8 mouse cellular contexts compared by ENCODE assay signal in genomic region chr12:112644855-112645506, GRCm38 (mm10). TPM values are rescaled to one million over a fixed set of nuclear protein-coding genes. Genes with fewer than 3 reads are reported as not detected.
DNase-seq lines count a peak whose midpoint lies in the region; ATAC-seq lines count a peak whose summit lies in the region.

No protein-coding gene starts in this region.

- H3K27ac ChIP-seq in kidney, embryonic 15.5 days = peak overlapping the region; percentile 95

- WGBS in kidney, embryonic 15.5 days = under 1% methylated on average over 75 of the region's 75 CpGs

- H3K4me3 ChIP-seq in kidney, embryonic 15.5 days (replicated peaks) = peak overlapping the region; percentile 89

- peak overlapping the region; percentile 81 for H3K9ac ChIP-seq in kidney, embryonic 15.5 days

- peak overlapping the region; percentile 88 for H3K4me2 ChIP-seq in kidney, embryonic 15.5 days

- H3K36me3 ChIP-seq in kidney, embryonic 15.5 days = peaks cover 32% of the 10 kb centered on the region

- DNase-seq in layer of hippocampus, postnatal 10 days (ENCODE audit: low spot score in 2 of 2) = peak; percentile 62 to 72
- DNase-seq in layer of hippocampus, postnatal 14 days (ENCODE audit: low spot score in 2 of 2) = no peak
- DNase-seq in adipocyte (ENCODE audit: low spot score) = peak; percentile 17
- DNase-seq in adrenal gland, postnatal 10 days = no peak
- DNase-seq in cerebellum, adult 11-12 months = no peak

- no peaks in the 10 kb centered on the region for H3K27me3 ChIP-seq in kidney, embryonic 15.5 days

- peak; percentile 40 for ATAC-seq in erythroid progenitor cell, adult 5-6 weeks (replicated peaks; ENCODE audit: low FRiP score, poor library complexity, severe bottlenecking)
- ATAC-seq in kidney, embryonic 15.5 days (replicated peaks; ENCODE audit: low FRiP score) = peak; percentile 34
- ATAC-seq in megakaryocyte progenitor cell, adult 5-6 weeks (replicated peaks; ENCODE audit: poor library complexity) = peak; percentile 21

- peaks cover 31% of the 10 kb centered on the region for H3K4me1 ChIP-seq in kidney, embryonic 15.5 days

- no peaks in the 10 kb centered on the region for H3K9me3 ChIP-seq in kidney, embryonic 15.5 days (replicated peaks)

RNA-seq across cellular contexts. Expression of gene Siva1, which starts 0.5 kb away (rescaled TPM):
- 10 to 100 TPM; 17.0 to 19.5 TPM for total RNA-seq in layer of hippocampus, postnatal 10 days (2021)
- 10 to 100 TPM; 21.6 to 23.4 TPM for total RNA-seq in layer of hippocampus, postnatal 14 days (2021)
- 62.0 and 125 TPM in 2 replicates for total RNA-seq in erythroid progenitor cell, adult 5-6 weeks (2015; ENCODE audit: low replicate concordance)
- total RNA-seq in erythroid progenitor cell, adult 5-6 weeks (2017; ENCODE audit: low replicate concordance) = 136 and 176 TPM in 2 replicates
- polyA plus RNA-seq in kidney, embryonic 15.5 days (2015; fragmentation: Nextera tagmentation; extraction: Ambion mirVana) = 255 and 266 TPM in 2 replicates
- total RNA-seq in megakaryocyte progenitor cell, adult 5-6 weeks (2015) = 163 and 168 TPM in 2 replicates
- 291 and 325 TPM in 2 replicates for total RNA-seq in megakaryocyte progenitor cell, adult 5-6 weeks (2017)
- 10 to 100 TPM; 35.9 to 46.7 TPM for total RNA-seq in adrenal gland, postnatal 10 days (2021)

RNA-seq across cellular contexts. Expression of gene Adssl1, which starts 25.1 kb away (rescaled TPM):
- total RNA-seq in layer of hippocampus, postnatal 10 days (2021) = 1 to 10 TPM; 2.1 to 2.4 TPM
- 1 to 10 TPM; 5.3 to 5.6 TPM for total RNA-seq in layer of hippocampus, postnatal 14 days (2021)
- total RNA-seq in erythroid progenitor cell, adult 5-6 weeks (2015; ENCODE audit: low replicate concordance) = 16.8 and 26.3 TPM in 2 replicates
- 2.0 and 14.9 TPM in 2 replicates for total RNA-seq in erythroid progenitor cell, adult 5-6 weeks (2017; ENCODE audit: low replicate concordance)
- 11.6 and 12.4 TPM in 2 replicates for polyA plus RNA-seq in kidney, embryonic 15.5 days (2015; fragmentation: Nextera tagmentation; extraction: Ambion mirVana)
- 113 and 131 TPM in 2 replicates for total RNA-seq in megakaryocyte progenitor cell, adult 5-6 weeks (2015)
- total RNA-seq in megakaryocyte progenitor cell, adult 5-6 weeks (2017) = 113 and 126 TPM in 2 replicates
- total RNA-seq in adrenal gland, postnatal 10 days (2021) = 10 to 100 TPM; 42.9 to 72.4 TPM

RNA-seq across cellular contexts. Expression of gene Akt1, which starts 29.7 kb away (rescaled TPM):
- 100 to 1,000 TPM; 182 to 185 TPM for total RNA-seq in layer of hippocampus, postnatal 10 days (2021)
- total RNA-seq in layer of hippocampus, postnatal 14 days (2021) = 100 to 1,000 TPM; 153 to 158 TPM
- total RNA-seq in erythroid progenitor cell, adult 5-6 weeks (2015; ENCODE audit: low replicate concordance) = 22.6 and 24.1 TPM in 2 replicates
- 24.5 and 40.9 TPM in 2 replicates for total RNA-seq in erythroid progenitor cell, adult 5-6 weeks (2017; ENCODE audit: low replicate concordance)
- 53.7 and 56.7 TPM in 2 replicates for polyA plus RNA-seq in kidney, embryonic 15.5 days (2015; fragmentation: Nextera tagmentation; extraction: Ambion mirVana)
- total RNA-seq in megakaryocyte progenitor cell, adult 5-6 weeks (2015) = 84.3 and 85.6 TPM in 2 replicates
- total RNA-seq in megakaryocyte progenitor cell, adult 5-6 weeks (2017) = 74.8 and 96.1 TPM in 2 replicates
- 100 to 1,000 TPM; 210 to 252 TPM for total RNA-seq in adrenal gland, postnatal 10 days (2021)

RNA-seq across cellular contexts. Expression of gene Zbtb42, which starts 33.6 kb away (rescaled TPM):
- total RNA-seq in layer of hippocampus, postnatal 10 days (2021) = under 1 TPM; 0.33 to 0.80 TPM
- total RNA-seq in layer of hippocampus, postnatal 14 days (2021) = under 1 TPM; 0.43 to 0.55 TPM
- total RNA-seq in erythroid progenitor cell, adult 5-6 weeks (2015; ENCODE audit: low replicate concordance) = 10.1 TPM in 1 of 2 replicates, not detected in the other
- total RNA-seq in erythroid progenitor cell, adult 5-6 weeks (2017; ENCODE audit: low replicate concordance) = 0.39 TPM in 1 of 2 replicates, not detected in the other
- polyA plus RNA-seq in kidney, embryonic 15.5 days (2015; fragmentation: Nextera tagmentation; extraction: Ambion mirVana) = 4.0 and 4.6 TPM in 2 replicates
- 1.8 and 2.1 TPM in 2 replicates for total RNA-seq in megakaryocyte progenitor cell, adult 5-6 weeks (2015)
- 0.54 and 0.92 TPM in 2 replicates for total RNA-seq in megakaryocyte progenitor cell, adult 5-6 weeks (2017)
- total RNA-seq in adrenal gland, postnatal 10 days (2021) = 1 to 10 TPM; 3.9 to 5.5 TPM

RNA-seq across cellular contexts. Expression of gene Inf2, which starts 56.4 kb away (rescaled TPM):
- 10 to 100 TPM; 80.9 to 91.4 TPM for total RNA-seq in layer of hippocampus, postnatal 10 days (2021)
- 100 to 1,000 TPM; 116 to 122 TPM for total RNA-seq in layer of hippocampus, postnatal 14 days (2021)
- total RNA-seq in erythroid progenitor cell, adult 5-6 weeks (2015; ENCODE audit: low replicate concordance) = 2.1 and 2.2 TPM in 2 replicates
- 1.0 and 1.5 TPM in 2 replicates for total RNA-seq in erythroid progenitor cell, adult 5-6 weeks (2017; ENCODE audit: low replicate concordance)
- 3.8 and 4.8 TPM in 2 replicates for polyA plus RNA-seq in kidney, embryonic 15.5 days (2015; fragmentation: Nextera tagmentation; extraction: Ambion mirVana)
- total RNA-seq in megakaryocyte progenitor cell, adult 5-6 weeks (2015) = 11.0 and 13.6 TPM in 2 replicates
- total RNA-seq in megakaryocyte progenitor cell, adult 5-6 weeks (2017) = 4.8 and 7.1 TPM in 2 replicates
- 10 to 100 TPM; 21.7 to 25.4 TPM for total RNA-seq in adrenal gland, postnatal 10 days (2021)

Comparison
In these comparisons a context has a peak if more than half of its experiments do, and no peak if none do; other contexts are left out.
1. DNase-seq: peak in layer of hippocampus, postnatal 10 days (2 of 2) and adipocyte (single experiment); none in layer of hippocampus, postnatal 14 days (0 of 2), adrenal gland, postnatal 10 days (single experiment) and cerebellum, adult 11-12 months (single experiment).
2. Peak in every context shown above with its lines, with median percentiles within 50 percentile points of each other: ATAC-seq.